8 mouse cellular contexts compared by ENCODE assay signal in genomic region chr19:6401951-6402350, GRCm38 (mm10). TPM values are rescaled to one million over a fixed set of nuclear protein-coding genes. Genes with fewer than 3 reads are reported as not detected.
A peak's percentile ranks its signal among the peaks of the same experiment; 100 is the strongest.
DNase-seq lines count a peak whose midpoint lies in the region; ATAC-seq and TF ChIP-seq lines count a peak whose summit lies in the region.

No protein-coding gene starts in this region.

- H3K9ac ChIP-seq in embryonic facial prominence, embryonic 15.5 days, result no peak overlapping the region
- H3K9ac ChIP-seq in hindbrain, embryonic 15.5 days, result peak overlapping the region; percentile 52
- H3K9ac ChIP-seq in liver, embryonic 11.5 days (ENCODE audit: low read depth, low read length), result peak overlapping the region; percentile 62
- H3K9ac ChIP-seq in neural tube, embryonic 13.5 days, result peak overlapping the region; percentile 54; the same call in 1 of the 2 replicates

- ATAC-seq in embryonic facial prominence, embryonic 15.5 days (ENCODE audit: insufficient number of reproducible peaks, low FRiP score, low TSS enrichment, low read depth), result no peak
- no peak for ATAC-seq in hindbrain, embryonic 15.5 days (ENCODE audit: low FRiP score, low read depth)
- peak; percentile 22 for ATAC-seq in liver, embryonic 11.5 days (replicated peaks; ENCODE audit: low FRiP score)
- no peak for ATAC-seq in neural tube, embryonic 13.5 days (ENCODE audit: low read depth)

- H3K36me3 ChIP-seq in E14TG2a.4 (ENCODE audit: insufficient read depth, low read length), result peaks cover 33% of the 10 kb centered on the region
- no peaks in the 10 kb centered on the region for H3K36me3 ChIP-seq in embryonic facial prominence, embryonic 15.5 days
- H3K36me3 ChIP-seq in hindbrain, embryonic 15.5 days, result no peaks in the 10 kb centered on the region
- H3K36me3 ChIP-seq in liver, embryonic 11.5 days (ENCODE audit: control insufficient read depth, insufficient read depth, low read length), result no peaks in the 10 kb centered on the region; the same call in 1 of the 2 replicates
- H3K36me3 ChIP-seq in neural tube, embryonic 13.5 days, result no peaks in the 10 kb centered on the region

- H3K4me3 ChIP-seq in E14TG2a.4 (replicated peaks; ENCODE audit: low read length), result peak overlapping the region; percentile 87
- H3K4me3 ChIP-seq in embryonic facial prominence, embryonic 15.5 days (replicated peaks), result peak overlapping the region; percentile 52
- peak overlapping the region; percentile 65 for H3K4me3 ChIP-seq in hindbrain, embryonic 15.5 days
- peak overlapping the region; percentile 71 for H3K4me3 ChIP-seq in liver, embryonic 11.5 days (ENCODE audit: low read depth, low read length)
- H3K4me3 ChIP-seq in neural tube, embryonic 13.5 days, result peak overlapping the region; percentile 63

- no peak for DNase-seq in liver, embryonic 11.5 days (ENCODE audit: low spot score)
- DNase-seq in cerebellum, postnatal 14 days, result no peak
- no peak for DNase-seq in urinary bladder, adult 2 months (ENCODE audit: low spot score)
- DNase-seq in cerebellum, adult 11 months, result no peak

- no peak overlapping the region for H3K27ac ChIP-seq in embryonic facial prominence, embryonic 15.5 days (replicated peaks)
- H3K27ac ChIP-seq in hindbrain, embryonic 15.5 days (replicated peaks), result no peak overlapping the region
- peak overlapping the region; percentile 65; the same call in 1 of the 2 replicates for H3K27ac ChIP-seq in liver, embryonic 11.5 days (ENCODE audit: low read depth, low read length)
- H3K27ac ChIP-seq in neural tube, embryonic 13.5 days (replicated peaks), result no peak overlapping the region

- H3K4me2 ChIP-seq in embryonic facial prominence, embryonic 15.5 days (replicated peaks), result peak overlapping the region; percentile 97
- H3K4me2 ChIP-seq in hindbrain, embryonic 15.5 days, result peak overlapping the region; percentile 99
- peak overlapping the region; percentile 100 for H3K4me2 ChIP-seq in liver, embryonic 11.5 days
- peak overlapping the region; percentile 98 for H3K4me2 ChIP-seq in neural tube, embryonic 13.5 days

- TF ChIP-seq CTCF in E14TG2a.4 (conservative IDR thresholded peaks at IDR 0.05; ENCODE audit: low read length), result no peak

- H3K4me1 ChIP-seq in E14TG2a.4 (replicated peaks; ENCODE audit: low read depth, low read length), result peaks cover 91% of the 10 kb centered on the region
- H3K4me1 ChIP-seq in embryonic facial prominence, embryonic 15.5 days, result peaks cover 37% of the 10 kb centered on the region
- peaks cover 45% of the 10 kb centered on the region for H3K4me1 ChIP-seq in hindbrain, embryonic 15.5 days (replicated peaks)
- H3K4me1 ChIP-seq in liver, embryonic 11.5 days (replicated peaks; ENCODE audit: control insufficient read depth, insufficient read depth, low read length), result peaks cover 46% of the 10 kb centered on the region
- H3K4me1 ChIP-seq in neural tube, embryonic 13.5 days (replicated peaks), result peaks cover 49% of the 10 kb centered on the region

- no peaks in the 10 kb centered on the region for H3K9me3 ChIP-seq in E14TG2a.4 (ENCODE audit: low read length)
- H3K9me3 ChIP-seq in embryonic facial prominence, embryonic 15.5 days (replicated peaks), result no peaks in the 10 kb centered on the region
- no peaks in the 10 kb centered on the region for H3K9me3 ChIP-seq in hindbrain, embryonic 15.5 days
- H3K9me3 ChIP-seq in liver, embryonic 11.5 days (ENCODE audit: control insufficient read depth, low read length), result no peaks in the 10 kb centered on the region
- no peaks in the 10 kb centered on the region for H3K9me3 ChIP-seq in neural tube, embryonic 13.5 days

- peaks cover 45% of the 10 kb centered on the region for H3K27me3 ChIP-seq in E14TG2a.4 (ENCODE audit: insufficient read depth, low read length)
- peaks cover 44% of the 10 kb centered on the region for H3K27me3 ChIP-seq in embryonic facial prominence, embryonic 15.5 days
- peaks cover 12% of the 10 kb centered on the region; the same call in 1 of the 2 replicates for H3K27me3 ChIP-seq in hindbrain, embryonic 15.5 days
- H3K27me3 ChIP-seq in liver, embryonic 11.5 days (replicated peaks; ENCODE audit: control insufficient read depth, insufficient read depth, low read length), result peaks cover 18% of the 10 kb centered on the region
- H3K27me3 ChIP-seq in neural tube, embryonic 13.5 days, result peaks cover 34% of the 10 kb centered on the region

- WGBS in embryonic facial prominence, embryonic 15.5 days, result 8% methylated on average over 9 of the region's 9 CpGs
- 13% methylated on average over 9 of the region's 9 CpGs for WGBS in hindbrain, embryonic 15.5 days
- WGBS in liver, embryonic 11.5 days, result 4% methylated on average over 9 of the region's 9 CpGs
- WGBS in neural tube, embryonic 13.5 days, result 16% methylated on average over 9 of the region's 9 CpGs

RNA-seq across cellular contexts. Expression of gene Rasgrp2, which starts 2.8 kb away (rescaled TPM):
- polyA plus RNA-seq in embryonic facial prominence, embryonic 15.5 days (2015; fragmentation: Nextera tagmentation; extraction: Ambion mirVana), result 39.9 and 45.0 TPM in 2 replicates
- polyA plus RNA-seq in hindbrain, embryonic 15.5 days (2015; fragmentation: Nextera tagmentation; extraction: Ambion mirVana), result 140 and 148 TPM in 2 replicates
- 97.6 and 105 TPM in 2 replicates for polyA plus RNA-seq in liver, embryonic 11.5 days (2014; fragmentation: Nextera tagmentation; extraction: Ambion mirVana)
- polyA plus RNA-seq in neural tube, embryonic 13.5 days (2015; fragmentation: Nextera tagmentation; extraction: Ambion mirVana), result 44.1 and 49.9 TPM in 2 replicates
- 106 and 109 TPM in 2 replicates for polyA plus RNA-seq in urinary bladder, adult 2 months (2012; rRNA removed)

RNA-seq across cellular contexts. Expression of gene Nrxn2, which starts 16.6 kb away (rescaled TPM):
- 1.7 and 1.8 TPM in 2 replicates for polyA plus RNA-seq in embryonic facial prominence, embryonic 15.5 days (2015; fragmentation: Nextera tagmentation; extraction: Ambion mirVana)
- polyA plus RNA-seq in hindbrain, embryonic 15.5 days (2015; fragmentation: Nextera tagmentation; extraction: Ambion mirVana), result 44.3 and 46.6 TPM in 2 replicates
- polyA plus RNA-seq in liver, embryonic 11.5 days (2014; fragmentation: Nextera tagmentation; extraction: Ambion mirVana), result 1.1 and 1.6 TPM in 2 replicates
- polyA plus RNA-seq in neural tube, embryonic 13.5 days (2015; fragmentation: Nextera tagmentation; extraction: Ambion mirVana), result 24.0 and 28.9 TPM in 2 replicates
- polyA plus RNA-seq in urinary bladder, adult 2 months (2012; rRNA removed), result 1.3 and 1.5 TPM in 2 replicates

RNA-seq across cellular contexts. Expression of gene Pygm, which starts 17.8 kb away (rescaled TPM):
- polyA plus RNA-seq in embryonic facial prominence, embryonic 15.5 days (2015; fragmentation: Nextera tagmentation; extraction: Ambion mirVana), result 35.6 and 38.9 TPM in 2 replicates
- polyA plus RNA-seq in hindbrain, embryonic 15.5 days (2015; fragmentation: Nextera tagmentation; extraction: Ambion mirVana), result 7.0 and 7.6 TPM in 2 replicates
- 1.4 and 4.3 TPM in 2 replicates for polyA plus RNA-seq in liver, embryonic 11.5 days (2014; fragmentation: Nextera tagmentation; extraction: Ambion mirVana)
- polyA plus RNA-seq in neural tube, embryonic 13.5 days (2015; fragmentation: Nextera tagmentation; extraction: Ambion mirVana), result 5.7 and 6.3 TPM in 2 replicates
- 34.8 and 47.2 TPM in 2 replicates for polyA plus RNA-seq in urinary bladder, adult 2 months (2012; rRNA removed)

RNA-seq across cellular contexts. Expression of gene Sf1, which starts 38.5 kb away (rescaled TPM):
- polyA plus RNA-seq in embryonic facial prominence, embryonic 15.5 days (2015; fragmentation: Nextera tagmentation; extraction: Ambion mirVana), result 132 and 145 TPM in 2 replicates
- 103 and 117 TPM in 2 replicates for polyA plus RNA-seq in hindbrain, embryonic 15.5 days (2015; fragmentation: Nextera tagmentation; extraction: Ambion mirVana)
- 194 and 203 TPM in 2 replicates for polyA plus RNA-seq in liver, embryonic 11.5 days (2014; fragmentation: Nextera tagmentation; extraction: Ambion mirVana)
- 107 and 119 TPM in 2 replicates for polyA plus RNA-seq in neural tube, embryonic 13.5 days (2015; fragmentation: Nextera tagmentation; extraction: Ambion mirVana)
- polyA plus RNA-seq in urinary bladder, adult 2 months (2012; rRNA removed), result 89.7 and 158 TPM in 2 replicates
